Mouse (Mus musculus): ENCODE results near the gene Map4k2. TPM values are rescaled to one million over a fixed set of nuclear protein-coding genes. Genes with fewer than 3 reads are reported as not detected.

Gene Map4k2
- total and polyA plus RNA-seq, 3 experiments, result 8.0 to 22.3 TPM; not detected in 1

- no peak for DNase-seq (ENCODE audit: low read depth, low spot score)
- Histone ChIP-seq H3K4me1 (ENCODE audit: control insufficient read depth in 1 of 2, insufficient read depth in 2 of 2, low read length in 2 of 2) (peaks cover 0 to 25% of the 10 kb centered on the region in 2 experiments; a peak in 3 of 4 replicates), H3K9me3 (replicated peaks; ENCODE audit: insufficient read depth, low read length) (no peaks in the 10 kb centered on the region), H3K79me2 (ENCODE audit: control insufficient read depth, insufficient read depth, low read length, poor library complexity) (peaks cover 2% of the 10 kb centered on the region; the same call in 1 of the 2 replicates), H3K27ac (ENCODE audit: control insufficient read depth, low read depth, low read length) (no peak overlapping the region), H3K27me3 (ENCODE audit: control insufficient read depth in 1 of 2, insufficient read depth in 2 of 2, low read length in 2 of 2) (no peaks in the 10 kb centered on the region), H3K4me3 (ENCODE audit: control insufficient read depth in 1 of 2, insufficient read depth in 1 of 2, low read depth in 2 of 2, low read length in 2 of 2) (no peak overlapping the region), H3K36me3 (ENCODE audit: control insufficient read depth in 1 of 2, insufficient read depth in 2 of 2, low read length in 2 of 2) (peaks cover 4 to 7% of the 10 kb centered on the region in 2 experiments), H3K9ac (ENCODE audit: control insufficient read depth, low read depth, low read length, poor library complexity, severe bottlenecking) (no peak overlapping the region)
- TF ChIP-seq BHLHE40 (IDR thresholded peaks at IDR 0.05; ENCODE audit: borderline replicate concordance, low read depth, low read length) (no peak), TCF12 (IDR thresholded peaks at IDR 0.05; ENCODE audit: low read depth, low read length) (no peak), GABPA (IDR thresholded peaks at IDR 0.05; ENCODE audit: low read depth, low read length) (no peak), MEF2A (IDR thresholded peaks at IDR 0.05; ENCODE audit: extremely low read depth, insufficient replicate concordance, low read depth, low read length, poor library complexity, severe bottlenecking) (no peak), JUND (IDR thresholded peaks at IDR 0.05; ENCODE audit: low read depth, low read length) (no peak), GATA1 (IDR thresholded peaks at IDR 0.05; ENCODE audit: low read depth, low read length) (no peak), MXI1 (IDR thresholded peaks at IDR 0.05; ENCODE audit: low read depth, low read length) (no peak)
Observed at GRCm38 (mm10) chr19:6403869-6404268, 62.9 kb downstream of the Map4k2 start.

Other genes starting within 250 kb of the Map4k2 start
- gene AC131692.1, start 246.7 kb upstream of the Map4k2 start, total RNA-seq (2012; rRNA removed), result 0.39 and 0.49 TPM in 2 replicates
- 1 to 10 TPM in 1 of 2 experiments, not detected in 1; 2.9 TPM for gene AC131692.1, start 246.7 kb upstream of the Map4k2 start, polyA plus RNA-seq (2012; ENCODE audit: insufficient read depth in 1 of 2, insufficient read length in 2 of 2, low read depth in 1 of 2, low replicate concordance in 2 of 2, missing spikeins in 1 of 2)
- 0.20 and 0.35 TPM in 2 replicates for gene Naaladl1, start 235.4 kb upstream of the Map4k2 start, total RNA-seq (2012; rRNA removed)
- gene Naaladl1, start 235.4 kb upstream of the Map4k2 start, polyA plus RNA-seq (2012; ENCODE audit: insufficient read depth in 1 of 2, insufficient read length in 2 of 2, low read depth in 1 of 2, low replicate concordance in 2 of 2, missing spikeins in 1 of 2), result 1 to 10 TPM in 1 of 2 experiments, not detected in 1; 1.7 TPM
- gene Sac3d1, start 222.5 kb upstream of the Map4k2 start, total RNA-seq (2012; rRNA removed), result 34.0 and 44.4 TPM in 2 replicates
- 10 to 100 TPM in 1 of 2 experiments, not detected in 1; 49.3 TPM for gene Sac3d1, start 222.5 kb upstream of the Map4k2 start, polyA plus RNA-seq (2012; ENCODE audit: insufficient read depth in 1 of 2, insufficient read length in 2 of 2, low read depth in 1 of 2, low replicate concordance in 2 of 2, missing spikeins in 1 of 2)
- gene Snx15, start 212.8 kb upstream of the Map4k2 start, total RNA-seq (2012; rRNA removed), result 14.9 and 20.4 TPM in 2 replicates
- gene Snx15, start 212.8 kb upstream of the Map4k2 start, polyA plus RNA-seq (2012; ENCODE audit: insufficient read depth in 1 of 2, insufficient read length in 2 of 2, low read depth in 1 of 2, low replicate concordance in 2 of 2, missing spikeins in 1 of 2), result 10 to 100 TPM in 1 of 2 experiments, not detected in 1; 35.3 TPM
- 0.19 TPM in 1 of 2 replicates, not detected in the other for gene Batf2, start 200.2 kb upstream of the Map4k2 start, total RNA-seq (2012; rRNA removed)
- gene Batf2, start 200.2 kb upstream of the Map4k2 start, polyA plus RNA-seq (2012; ENCODE audit: insufficient read depth in 1 of 2, insufficient read length in 2 of 2, low read depth in 1 of 2, low replicate concordance in 2 of 2, missing spikeins in 1 of 2), result under 1 TPM in 1 of 2 experiments, not detected in 1; 0.60 TPM
- gene Arl2, start 199.6 kb upstream of the Map4k2 start, total RNA-seq (2012; rRNA removed), result 47.2 and 53.8 TPM in 2 replicates
- 100 to 1,000 TPM in 1 of 2 experiments, not detected in 1; 111 TPM for gene Arl2, start 199.6 kb upstream of the Map4k2 start, polyA plus RNA-seq (2012; ENCODE audit: insufficient read depth in 1 of 2, insufficient read length in 2 of 2, low read depth in 1 of 2, low replicate concordance in 2 of 2, missing spikeins in 1 of 2)
- not detected in 2 replicates for gene Majin, start 156.7 kb upstream of the Map4k2 start, total RNA-seq (2012; rRNA removed)
- not detected for gene Majin, start 156.7 kb upstream of the Map4k2 start, polyA plus RNA-seq (2012; ENCODE audit: insufficient read depth in 1 of 2, insufficient read length in 2 of 2, low read depth in 1 of 2, low replicate concordance in 2 of 2, missing spikeins in 1 of 2)
- not detected in 2 replicates for gene Gpha2, start 114.8 kb upstream of the Map4k2 start, total RNA-seq (2012; rRNA removed)
- gene Gpha2, start 114.8 kb upstream of the Map4k2 start, polyA plus RNA-seq (2012; ENCODE audit: insufficient read depth in 1 of 2, insufficient read length in 2 of 2, low read depth in 1 of 2, low replicate concordance in 2 of 2, missing spikeins in 1 of 2), result under 1 TPM in 1 of 2 experiments, not detected in 1; 0.19 TPM
- gene Ppp2r5b, start 105.3 kb upstream of the Map4k2 start, total RNA-seq (2012; rRNA removed), result 10.4 and 14.7 TPM in 2 replicates
- gene Ppp2r5b, start 105.3 kb upstream of the Map4k2 start, polyA plus RNA-seq (2012; ENCODE audit: insufficient read depth in 1 of 2, insufficient read length in 2 of 2, low read depth in 1 of 2, low replicate concordance in 2 of 2, missing spikeins in 1 of 2), result 10 to 100 TPM in 1 of 2 experiments, not detected in 1; 15.6 TPM
- gene Atg2a, start 99.5 kb upstream of the Map4k2 start, total RNA-seq (2012; rRNA removed), result 7.9 and 10.6 TPM in 2 replicates
- gene Atg2a, start 99.5 kb upstream of the Map4k2 start, polyA plus RNA-seq (2012; ENCODE audit: insufficient read depth in 1 of 2, insufficient read length in 2 of 2, low read depth in 1 of 2, low replicate concordance in 2 of 2, missing spikeins in 1 of 2), result 10 to 100 TPM in 1 of 2 experiments, not detected in 1; 21.7 TPM
- gene Ehd1, start 64.4 kb upstream of the Map4k2 start, total RNA-seq (2012; rRNA removed), result 57.8 and 65.9 TPM in 2 replicates
- 100 to 1,000 TPM in 1 of 2 experiments, not detected in 1; 105 TPM for gene Ehd1, start 64.4 kb upstream of the Map4k2 start, polyA plus RNA-seq (2012; ENCODE audit: insufficient read depth in 1 of 2, insufficient read length in 2 of 2, low read depth in 1 of 2, low replicate concordance in 2 of 2, missing spikeins in 1 of 2)
- gene Cdc42bpg, start 34.7 kb upstream of the Map4k2 start, total RNA-seq (2012; rRNA removed), result 2.0 and 2.6 TPM in 2 replicates
- 1 to 10 TPM in 1 of 2 experiments, not detected in 1; 4.5 TPM for gene Cdc42bpg, start 34.7 kb upstream of the Map4k2 start, polyA plus RNA-seq (2012; ENCODE audit: insufficient read depth in 1 of 2, insufficient read length in 2 of 2, low read depth in 1 of 2, low replicate concordance in 2 of 2, missing spikeins in 1 of 2)
- 37.7 and 39.4 TPM in 2 replicates for gene Men1, start 6.2 kb upstream of the Map4k2 start, total RNA-seq (2012; rRNA removed)
- 100 to 1,000 TPM in 1 of 2 experiments, not detected in 1; 132 TPM for gene Men1, start 6.2 kb upstream of the Map4k2 start, polyA plus RNA-seq (2012; ENCODE audit: insufficient read depth in 1 of 2, insufficient read length in 2 of 2, low read depth in 1 of 2, low replicate concordance in 2 of 2, missing spikeins in 1 of 2)
- gene Sf1, start 22.6 kb downstream of the Map4k2 start, total RNA-seq (2012; rRNA removed), result 65.7 and 71.9 TPM in 2 replicates
- 100 to 1,000 TPM; 211 to 245 TPM for gene Sf1, start 22.6 kb downstream of the Map4k2 start, polyA plus RNA-seq (2012; ENCODE audit: insufficient read depth in 1 of 2, insufficient read length in 2 of 2, low read depth in 1 of 2, low replicate concordance in 2 of 2, missing spikeins in 1 of 2)
- 0.62 and 0.73 TPM in 2 replicates for gene Pygm, start 43.3 kb downstream of the Map4k2 start, total RNA-seq (2012; rRNA removed)
- gene Pygm, start 43.3 kb downstream of the Map4k2 start, polyA plus RNA-seq (2012; ENCODE audit: insufficient read depth in 1 of 2, insufficient read length in 2 of 2, low read depth in 1 of 2, low replicate concordance in 2 of 2, missing spikeins in 1 of 2), result 1 to 10 TPM in 1 of 2 experiments, not detected in 1; 3.3 TPM
- 176 TPM in 2 replicates for gene Rasgrp2, start 58.2 kb downstream of the Map4k2 start, total RNA-seq (2012; rRNA removed)
- gene Rasgrp2, start 58.2 kb downstream of the Map4k2 start, polyA plus RNA-seq (2012; ENCODE audit: insufficient read depth in 1 of 2, insufficient read length in 2 of 2, low read depth in 1 of 2, low replicate concordance in 2 of 2, missing spikeins in 1 of 2), result 100 to 1,000 TPM in 1 of 2 experiments, not detected in 1; 233 TPM
- 0.07 and 0.39 TPM in 2 replicates for gene Nrxn2, start 77.6 kb downstream of the Map4k2 start, total RNA-seq (2012; rRNA removed)
- gene Nrxn2, start 77.6 kb downstream of the Map4k2 start, polyA plus RNA-seq (2012; ENCODE audit: insufficient read depth in 1 of 2, insufficient read length in 2 of 2, low read depth in 1 of 2, low replicate concordance in 2 of 2, missing spikeins in 1 of 2), result under 1 TPM in 1 of 2 experiments, not detected in 1; 0.42 TPM
- gene Slc22a12, start 201.9 kb downstream of the Map4k2 start, total RNA-seq (2012; rRNA removed), result not detected in 2 replicates
- gene Slc22a12, start 201.9 kb downstream of the Map4k2 start, polyA plus RNA-seq (2012; ENCODE audit: insufficient read depth in 1 of 2, insufficient read length in 2 of 2, low read depth in 1 of 2, low replicate concordance in 2 of 2, missing spikeins in 1 of 2), result not detected